Mouse (Mus musculus) liver, embryonic 16.5 days (tissue): ENCODE measurements at regions not wholly inside any gene's neighbourhood (a gene's known extent, or its start where the extent isn't known, plus 50 kb on each side); places are given as distances from the start of the nearest gene placed in this dataset.

ENCODE experiments used
- ATAC-seq: fragments of 200-750 bp; cut with Nextera tagmentation; 2 replicates; pipeline ENCODE4 v1.8.0; 2017; ENCODE audit warnings: low read depth, mild to moderate bottlenecking, moderate number of reproducible peaks, moderate library complexity
- H3K27ac ChIP-seq: fragments of 300-500 bp; sonication (generic); 2 replicates; pipeline ENCODE4 v1.5.1; 2014; ENCODE audit warnings: mild to moderate bottlenecking, low read length
- H3K27me3 ChIP-seq: fragments of 300-500 bp; sonication (generic); 2 replicates; pipeline ENCODE4 v1.6.1; 2014; ENCODE audit warnings: low read depth, low read length, mixed read lengths; ENCODE audit not compliant: control insufficient read depth, insufficient read depth
- H3K36me3 ChIP-seq: fragments of 300-500 bp; sonication (generic); 2 replicates; pipeline ENCODE4 v1.6.1; 2014; ENCODE audit warnings: mild to moderate bottlenecking; ENCODE audit not compliant: control insufficient read depth, insufficient read depth
- H3K4me1 ChIP-seq: fragments of 300-500 bp; sonication (generic); 2 replicates; pipeline ENCODE4 v1.6.1; 2014; ENCODE audit warnings: low read depth, low read length, mixed read lengths; ENCODE audit not compliant: control insufficient read depth
- H3K4me2 ChIP-seq: fragments of 300-500 bp; sonication (generic); 2 replicates; pipeline ENCODE4 v1.6.1; 2014; ENCODE audit warnings: low read depth, low read length, mixed read lengths
- H3K4me3 ChIP-seq: fragments of 300-500 bp; sonication (generic); 2 replicates; pipeline ENCODE4 v1.5.1; 2014; ENCODE audit warnings: low read depth, mild to moderate bottlenecking, low read length
- H3K9ac ChIP-seq: fragments of 300-500 bp; sonication (generic); 2 replicates; pipeline ENCODE4 v1.6.1; 2014; ENCODE audit warnings: low read depth, low read length
- H3K9me3 ChIP-seq: fragments of 300-500 bp; sonication (generic); replicated peaks from 2 replicates; pipeline ENCODE4 v1.6.1; 2016; ENCODE audit warnings: low read length; ENCODE audit not compliant: control insufficient read depth
- WGBS: fragments of 180-500 bp; shearing (Covaris S2); extraction: QIAGEN DNeasy Blood & Tissue Kit; methylation state at CpG from one replicate; pipeline ENCODE4 v1.1.7; 2014; ENCODE audit not compliant: insufficient replicate concordance; 5-methylcytosine and 5-hydroxymethylcytosine counted together

GRCm38 (mm10) chr13:70348965-70349364 lies 288.5 kb downstream of the Ice1 start:
- H3K36me3 ChIP-seq = no peaks in the 10 kb centered on the region
- no peak for ATAC-seq
- H3K27me3 ChIP-seq = no peaks in the 10 kb centered on the region
- 32% methylated on average over 2 of the region's 2 CpGs for whole genome bisulfite sequencing
- H3K27ac ChIP-seq = no peak overlapping the region
- H3K9ac ChIP-seq = no peak overlapping the region
- H3K4me3 ChIP-seq = no peak overlapping the region
- H3K9me3 ChIP-seq = no peaks in the 10 kb centered on the region
- no peaks in the 10 kb centered on the region for H3K4me1 ChIP-seq
- H3K4me2 ChIP-seq = no peak overlapping the region

GRCm38 (mm10) chr13:70369647-70370046 lies 267.8 kb downstream of the Ice1 start:
- Histone ChIP-seq H3K27me3 (no peaks in the 10 kb centered on the region), H3K9ac (no peak overlapping the region), H3K4me1 (no peaks in the 10 kb centered on the region), H3K9me3 (no peaks in the 10 kb centered on the region), H3K27ac (no peak overlapping the region), H3K36me3 (no peaks in the 10 kb centered on the region), H3K4me2 (no peak overlapping the region), H3K4me3 (no peak overlapping the region)
- WGBS = 53% methylated on average over 2 of the region's 2 CpGs
- ATAC-seq = no peak

GRCm38 (mm10) chr13:70380772-70381171 lies 256.7 kb downstream of the Ice1 start:
- ATAC-seq = no peak
- no peaks in the 10 kb centered on the region for H3K27me3 ChIP-seq
- no peaks in the 10 kb centered on the region for H3K36me3 ChIP-seq
- no peak overlapping the region for H3K27ac ChIP-seq
- no peaks in the 10 kb centered on the region for H3K9me3 ChIP-seq
- H3K4me3 ChIP-seq = no peak overlapping the region
- no peak overlapping the region for H3K4me2 ChIP-seq
- H3K9ac ChIP-seq = no peak overlapping the region
- no peaks in the 10 kb centered on the region for H3K4me1 ChIP-seq
- WGBS = 43% methylated on average over 6 of the region's 6 CpGs

GRCm38 (mm10) chr13:70385292-70385691 lies 252.1 kb downstream of the Ice1 start:
- Histone ChIP-seq H3K4me3 (no peak overlapping the region), H3K4me2 (no peak overlapping the region), H3K4me1 (no peaks in the 10 kb centered on the region), H3K9ac (no peak overlapping the region), H3K9me3 (no peaks in the 10 kb centered on the region), H3K27ac (no peak overlapping the region), H3K36me3 (no peaks in the 10 kb centered on the region), H3K27me3 (no peaks in the 10 kb centered on the region)
- WGBS = 60% methylated on average over 8 of the region's 8 CpGs
- no peak for ATAC-seq

- no peaks in the 10 kb centered on the region for H3K36me3 ChIP-seq
- H3K4me1 ChIP-seq = no peaks in the 10 kb centered on the region
- no peaks in the 10 kb centered on the region for H3K9me3 ChIP-seq
- H3K9ac ChIP-seq = no peak overlapping the region
- no peak overlapping the region for H3K4me3 ChIP-seq
- no peak overlapping the region for H3K27ac ChIP-seq
- no peak for ATAC-seq
- H3K4me2 ChIP-seq = no peak overlapping the region
- WGBS = 57% methylated on average over 1 of the region's 1 CpGs
- H3K27me3 ChIP-seq = no peaks in the 10 kb centered on the region
Observed at GRCm38 (mm10) chr13:70412788-70413187, 224.6 kb downstream of the Ice1 start.

- H3K4me3 ChIP-seq = no peak overlapping the region
- no peaks in the 10 kb centered on the region for H3K4me1 ChIP-seq
- H3K27ac ChIP-seq = no peak overlapping the region
- no peaks in the 10 kb centered on the region for H3K27me3 ChIP-seq
- no peaks in the 10 kb centered on the region for H3K9me3 ChIP-seq
- 64% methylated on average over 2 of the region's 2 CpGs for WGBS
- no peak overlapping the region for H3K9ac ChIP-seq
- ATAC-seq = no peak
- H3K4me2 ChIP-seq = no peak overlapping the region
- H3K36me3 ChIP-seq = no peaks in the 10 kb centered on the region
Observed at GRCm38 (mm10) chr13:70418156-70418555, 219.3 kb downstream of the Ice1 start.

GRCm38 (mm10) chr13:70439419-70439818 lies 198.0 kb downstream of the Ice1 start:
- WGBS = 14% methylated on average over 1 of the region's 1 CpGs

GRCm38 (mm10) chr13:70446940-70447339 lies 190.5 kb downstream of the Ice1 start:
- no peak overlapping the region for H3K4me2 ChIP-seq
- no peaks in the 10 kb centered on the region for H3K9me3 ChIP-seq
- WGBS = 65% methylated on average over 4 of the region's 4 CpGs
- no peak overlapping the region for H3K9ac ChIP-seq
- no peak overlapping the region for H3K4me3 ChIP-seq
- no peak for ATAC-seq
- H3K27ac ChIP-seq = no peak overlapping the region
- no peaks in the 10 kb centered on the region for H3K4me1 ChIP-seq
- H3K36me3 ChIP-seq = no peaks in the 10 kb centered on the region
- H3K27me3 ChIP-seq = no peaks in the 10 kb centered on the region

More at GRCm38 (mm10) chr13:70439419-70439818, 198.0 kb downstream of the Ice1 start:
- Histone ChIP-seq H3K27me3 (no peaks in the 10 kb centered on the region), H3K4me2 (no peak overlapping the region), H3K9ac (no peak overlapping the region), H3K9me3 (no peaks in the 10 kb centered on the region), H3K4me1 (no peaks in the 10 kb centered on the region), H3K36me3 (no peaks in the 10 kb centered on the region), H3K4me3 (no peak overlapping the region), H3K27ac (no peak overlapping the region)
- ATAC-seq = no peak

- Histone ChIP-seq H3K4me2 (no peak overlapping the region), H3K9ac (no peak overlapping the region), H3K27ac (no peak overlapping the region), H3K27me3 (no peaks in the 10 kb centered on the region), H3K4me3 (no peak overlapping the region), H3K4me1 (no peaks in the 10 kb centered on the region), H3K36me3 (no peaks in the 10 kb centered on the region), H3K9me3 (no peaks in the 10 kb centered on the region)
- ATAC-seq = no peak
- WGBS = 54% methylated on average over 4 of the region's 4 CpGs
Observed at GRCm38 (mm10) chr13:70454592-70455390, 182.6 kb downstream of the Ice1 start.
